Mouse (Mus musculus) cerebellum, adult 2 months (tissue): ENCODE data around the gene Pp2d1.

Source experiments
- CTCF ChIP-seq: fragments of 200-500 bp; IDR thresholded peaks from 2 replicates; pipeline ENCODE4 v1.5.1; 2011; ENCODE audit warnings: low read depth, mild to moderate bottlenecking, control low read depth, low read length, moderate library complexity, borderline replicate concordance; ENCODE audit not compliant: insufficient read depth
- POLR2A ChIP-seq: fragments of 200-500 bp; IDR thresholded peaks from 2 replicates; pipeline ENCODE4 v1.6.1; 2011; ENCODE audit warnings: low read length, control low read depth, borderline replicate concordance; ENCODE audit not compliant: insufficient read depth

GRCm38 (mm10) chr17:53566919-53567345, 27.7 kb upstream of the Pp2d1 start:
- peak; percentile 5; the same call in 1 of the 2 replicates for TF ChIP-seq CTCF
- TF ChIP-seq POLR2A: peak; percentile 33; the same call in 1 of the 2 replicates
